Mouse (Mus musculus): ENCODE measurements around the gene Dgat2.

Dgat2 gene

GRCm38 (mm10) chr7:99189885-99190284, 7.4 kb upstream of the Dgat2 start:
- DNase-seq: no peak

GRCm38 (mm10) chr7:99188630-99189029, 6.1 kb upstream of the Dgat2 start:
- no peak for DNase-seq

- no peak for DNase-seq
Measured at GRCm38 (mm10) chr7:99187451-99187850, 4.9 kb upstream of the Dgat2 start.

- no peak for DNase-seq
Measured at GRCm38 (mm10) chr7:99185405-99185804, 2.9 kb upstream of the Dgat2 start.

- no peak for DNase-seq
Measured at GRCm38 (mm10) chr7:99183751-99184150, 1.2 kb upstream of the Dgat2 start.

GRCm38 (mm10) chr7:99181619-99182431, 694 bp downstream of the Dgat2 start:
- DNase-seq: no peak

GRCm38 (mm10) chr7:99180162-99180561, 2.4 kb downstream of the Dgat2 start:
- no peak for DNase-seq

- DNase-seq: peak in 1 of 2 experiments; percentile 23
Measured at GRCm38 (mm10) chr7:99179271-99179670, 3.2 kb downstream of the Dgat2 start.

GRCm38 (mm10) chr7:99177386-99177785, 5.1 kb downstream of the Dgat2 start:
- DNase-seq: no peak

GRCm38 (mm10) chr7:99175666-99176065, 6.9 kb downstream of the Dgat2 start:
- DNase-seq: no peak

- DNase-seq: no peak
Measured at GRCm38 (mm10) chr7:99175118-99175517, 7.4 kb downstream of the Dgat2 start.

- peak; percentile 49 to 56 for DNase-seq
Measured at GRCm38 (mm10) chr7:99174006-99174405, 8.5 kb downstream of the Dgat2 start.

- peak in 1 of 2 experiments; percentile 16 for DNase-seq
Measured at GRCm38 (mm10) chr7:99172898-99173297, 9.6 kb downstream of the Dgat2 start.

GRCm38 (mm10) chr7:99171730-99172463, 10.6 kb downstream of the Dgat2 start:
- DNase-seq: no peak

- DNase-seq: no peak
Measured at GRCm38 (mm10) chr7:99170519-99170918, 12.0 kb downstream of the Dgat2 start.

GRCm38 (mm10) chr7:99169717-99170403, 12.7 kb downstream of the Dgat2 start:
- no peak for DNase-seq

GRCm38 (mm10) chr7:99168756-99169155, 13.8 kb downstream of the Dgat2 start:
- DNase-seq: no peak

- no peak for DNase-seq
Measured at GRCm38 (mm10) chr7:99167939-99168338, 14.6 kb downstream of the Dgat2 start.

GRCm38 (mm10) chr7:99166159-99166558, 16.4 kb downstream of the Dgat2 start:
- no peak for DNase-seq

GRCm38 (mm10) chr7:99164873-99165410, 17.6 kb downstream of the Dgat2 start:
- DNase-seq: no peak

GRCm38 (mm10) chr7:99162462-99162861, 20.1 kb downstream of the Dgat2 start:
- no peak for DNase-seq

GRCm38 (mm10) chr7:99161961-99162360, 20.6 kb downstream of the Dgat2 start:
- DNase-seq: no peak

- DNase-seq: no peak
Measured at GRCm38 (mm10) chr7:99161529-99161928, 21.0 kb downstream of the Dgat2 start.
